Mouse (Mus musculus) MEL (cell line): Measurements from ENCODE around the gene Gast. TPM values are rescaled to one million over a fixed set of nuclear protein-coding genes. Genes with fewer than 3 reads are reported as not detected.

Experiments
- DNase-seq: peaks from one replicate; pipeline ENCODE4 v3.0.0; 2011; ENCODE audit warnings: low read depth, low spot score
- H3K27ac ChIP-seq: 2 replicates; pipeline ENCODE4 v1.5.1; 2012; ENCODE audit warnings: low read depth, mild to moderate bottlenecking, control low read depth, low read length, moderate library complexity; ENCODE audit not compliant: control insufficient read depth
- H3K27me3 ChIP-seq, 2 experiments: fragments of 150-350 bp in 1 of 2; sonication (generic) in 1 of 2; 2 replicates each; pipeline ENCODE4 v1.6.1; 2012; ENCODE audit warnings: low read length in 2 of 2, mild to moderate bottlenecking in 2 of 2, improper control_type of control experiment in 1 of 2, moderate library complexity in 1 of 2; ENCODE audit not compliant: insufficient read depth in 2 of 2, control insufficient read depth in 1 of 2
- H3K36me3 ChIP-seq, 2 experiments: 2 replicates each; pipeline ENCODE4 v1.6.1; 2012 to 2014; ENCODE audit warnings: low read length in 2 of 2, improper control_type of control experiment in 1 of 2, inconsistent platforms in 1 of 2, mild to moderate bottlenecking in 1 of 2; ENCODE audit not compliant: insufficient read depth in 2 of 2, control insufficient read depth in 1 of 2
- H3K4me1 ChIP-seq, 2 experiments: fragments of 150-350 bp in 1 of 2; sonication (generic) in 1 of 2; 2 replicates each; pipeline ENCODE4 v1.6.1; 2012; ENCODE audit warnings: low read length in 2 of 2, improper control_type of control experiment in 1 of 2, mild to moderate bottlenecking in 1 of 2; ENCODE audit not compliant: insufficient read depth in 2 of 2, control insufficient read depth in 1 of 2
- H3K4me3 ChIP-seq, 2 experiments: fragments of 150-350 bp in 1 of 2; sonication (generic) in 1 of 2; 2 replicates each; pipeline ENCODE4 v1.5.1; 2012; ENCODE audit warnings: low read depth in 2 of 2, low read length in 2 of 2, mild to moderate bottlenecking in 2 of 2, moderate library complexity in 2 of 2, control low read depth in 1 of 2, improper control_type of control experiment in 1 of 2; ENCODE audit not compliant: control insufficient read depth in 1 of 2, insufficient read depth in 1 of 2
- H3K79me2 ChIP-seq: 2 replicates; pipeline ENCODE4 v1.6.1; 2012; ENCODE audit warnings: mild to moderate bottlenecking, low read length, moderate library complexity; ENCODE audit not compliant: control insufficient read depth, poor library complexity, insufficient read depth
- H3K9ac ChIP-seq: 2 replicates; pipeline ENCODE4 v1.6.1; 2012; ENCODE audit warnings: low read depth, mild to moderate bottlenecking, control low read depth, low read length, moderate library complexity; ENCODE audit not compliant: control insufficient read depth, poor library complexity, severe bottlenecking
- H3K9me3 ChIP-seq: fragments of 150-350 bp; sonication (generic); replicated peaks from 2 replicates; pipeline ENCODE4 v1.6.1; 2012; ENCODE audit warnings: mild to moderate bottlenecking, low read length, improper control_type of control experiment, moderate library complexity; ENCODE audit not compliant: insufficient read depth
- CHD1 ChIP-seq: IDR thresholded peaks from 2 replicates; pipeline ENCODE4 v1.6.1; 2012; ENCODE audit warnings: low read depth, mild to moderate bottlenecking, inconsistent platforms, low read length, improper control_type of control experiment
- CHD2 ChIP-seq: IDR thresholded peaks from 2 replicates; pipeline ENCODE4 v1.6.1; 2011; ENCODE audit warnings: low read length, improper control_type of control experiment
- CTCF ChIP-seq, 3 experiments: IDR thresholded peaks in 2 of 3; conservative IDR thresholded peaks in 1 of 3; 2 replicates each; pipeline ENCODE4 v1.5.1; 2011 to 2012; ENCODE audit warnings: low read length in 3 of 3, low read depth in 2 of 3, mild to moderate bottlenecking in 2 of 3, improper control_type of control experiment in 1 of 3, inconsistent platforms in 1 of 3, mixed read lengths in 1 of 3, moderate library complexity in 1 of 3; ENCODE audit not compliant: control insufficient read depth in 1 of 3, insufficient read depth in 1 of 3, poor library complexity in 1 of 3, severe bottlenecking in 1 of 3
- ELF1 ChIP-seq: IDR thresholded peaks from 2 replicates; pipeline ENCODE4 v1.6.1; 2014; ENCODE audit warnings: low read depth, mild to moderate bottlenecking, inconsistent platforms, low read length, improper control_type of control experiment, moderate library complexity
- EP300 ChIP-seq, 2 experiments: IDR thresholded peaks; 2 replicates each; pipeline ENCODE4 v1.6.1; 2011; ENCODE audit warnings: improper control_type of control experiment in 2 of 2, low read length in 2 of 2, low read depth in 1 of 2, mild to moderate bottlenecking in 1 of 2
- ETS1 ChIP-seq: IDR thresholded peaks from 2 replicates; pipeline ENCODE4 v1.6.1; 2012; ENCODE audit warnings: low read depth, mild to moderate bottlenecking, inconsistent platforms, low read length, improper control_type of control experiment, moderate library complexity
- GABPA ChIP-seq: IDR thresholded peaks from 2 replicates; pipeline ENCODE4 v1.6.1; 2012; ENCODE audit warnings: low read depth, mild to moderate bottlenecking, inconsistent platforms, low read length, improper control_type of control experiment, moderate library complexity
- GATA1 ChIP-seq: IDR thresholded peaks from 2 replicates; pipeline ENCODE4 v1.6.1; 2011; ENCODE audit warnings: low read depth, low read length, improper control_type of control experiment
- HCFC1 ChIP-seq: IDR thresholded peaks from 2 replicates; pipeline ENCODE4 v1.6.1; 2012; ENCODE audit warnings: low read depth, mild to moderate bottlenecking, inconsistent platforms, low read length, improper control_type of control experiment, moderate library complexity
- MAX ChIP-seq: IDR thresholded peaks from 2 replicates; pipeline ENCODE4 v1.6.1; 2011; ENCODE audit warnings: low read length, improper control_type of control experiment
- MXI1 ChIP-seq: IDR thresholded peaks from 2 replicates; pipeline ENCODE4 v1.6.1; 2011; ENCODE audit warnings: mild to moderate bottlenecking, low read depth, low read length, improper control_type of control experiment
- NELFE ChIP-seq: IDR thresholded peaks from 2 replicates; pipeline ENCODE4 v1.6.1; 2011; ENCODE audit warnings: low read depth, low read length, improper control_type of control experiment
- NRF1 ChIP-seq: IDR thresholded peaks from 2 replicates; pipeline ENCODE4 v1.6.1; 2014; ENCODE audit warnings: low read depth, mild to moderate bottlenecking, inconsistent platforms, low read length, improper control_type of control experiment, moderate library complexity; ENCODE audit not compliant: poor library complexity, insufficient read depth, severe bottlenecking
- POLR2AphosphoS2 ChIP-seq: IDR thresholded peaks from 2 replicates; pipeline ENCODE4 v1.6.1; 2011; ENCODE audit warnings: low read length, improper control_type of control experiment
- POLR2AphosphoS5 ChIP-seq: IDR thresholded peaks from 2 replicates; pipeline ENCODE4 v1.6.1; 2012; ENCODE audit warnings: low read depth, borderline replicate concordance, mild to moderate bottlenecking, inconsistent platforms, low read length, moderate library complexity, mixed read lengths
- RAD21 ChIP-seq: IDR thresholded peaks from 2 replicates; pipeline ENCODE4 v1.6.1; 2011; ENCODE audit warnings: mild to moderate bottlenecking, low read depth, low read length, improper control_type of control experiment
- RCOR1 ChIP-seq: IDR thresholded peaks from 2 replicates; pipeline ENCODE4 v1.6.1; 2012; ENCODE audit warnings: low read depth, mild to moderate bottlenecking, inconsistent platforms, low read length, improper control_type of control experiment
- SIN3A ChIP-seq: IDR thresholded peaks from 2 replicates; pipeline ENCODE4 v1.6.1; 2012; ENCODE audit warnings: low read length, improper control_type of control experiment, inconsistent platforms
- SMC3 ChIP-seq: IDR thresholded peaks from 2 replicates; pipeline ENCODE4 v1.6.1; 2011; ENCODE audit warnings: low read depth, low read length, improper control_type of control experiment
- TAL1 ChIP-seq: IDR thresholded peaks from 2 replicates; pipeline ENCODE4 v1.6.1; 2012; ENCODE audit warnings: mild to moderate bottlenecking, inconsistent platforms, low read length, moderate library complexity, mixed read lengths
- TCF12 ChIP-seq: IDR thresholded peaks from 2 replicates; pipeline ENCODE4 v1.6.1; 2014; ENCODE audit warnings: low read depth, mild to moderate bottlenecking, inconsistent platforms, low read length, improper control_type of control experiment, moderate library complexity
- UBTF ChIP-seq: IDR thresholded peaks from 2 replicates; pipeline ENCODE4 v1.6.1; 2012; ENCODE audit warnings: low read depth, mild to moderate bottlenecking, inconsistent platforms, low read length, improper control_type of control experiment, moderate library complexity, borderline replicate concordance; ENCODE audit not compliant: insufficient read depth
- polyA plus RNA-seq, 2 experiments: library from polyadenylated mRNA; stranded (reverse) in 1 of 2; unstranded in 1 of 2; fragments of >175 nt in 1 of 2; fragments of >200 nt in 1 of 2; gene quantifications; 2 replicates each; pipeline versions ENCODE4 v1.2.1 to v1.2.4; 2012; ENCODE audit warnings: low replicate concordance in 2 of 2, low read depth in 1 of 2; ENCODE audit not compliant: insufficient read length in 2 of 2, insufficient read depth in 1 of 2, missing spikeins in 1 of 2
- total RNA-seq: library from RNA; depleted of rRNA; stranded (reverse); fragments of 300-350 nt; gene quantifications from 2 replicates; pipeline ENCODE4 v1.2.3, GENCODE M21; 2012

The Gast gene
- total and polyA plus RNA-seq, 3 experiments: not detected

- Histone ChIP-seq H3K79me2 (no peaks in the 10 kb centered on the region), H3K9me3 (no peaks in the 10 kb centered on the region), H3K4me3 (no peak overlapping the region), H3K27me3 (peaks cover 10 to 11% of the 10 kb centered on the region in 2 experiments), H3K36me3 (no peaks in the 10 kb centered on the region), H3K9ac (no peak overlapping the region), H3K27ac (no peak overlapping the region), H3K4me1 (no peaks in the 10 kb centered on the region)
- TF ChIP-seq MAX: no peak
- TF ChIP-seq ELF1: no peak
- TF ChIP-seq GABPA: no peak
- no peak for TF ChIP-seq UBTF
- no peak for DNase-seq
Observed at GRCm38 (mm10) chr11:100287024-100287423, 47.2 kb upstream of the Gast start.

- H3K27ac ChIP-seq: no peak overlapping the region
- H3K4me1 ChIP-seq: no peaks in the 10 kb centered on the region
- H3K9me3 ChIP-seq: no peaks in the 10 kb centered on the region
- H3K4me3 ChIP-seq: no peak overlapping the region
- TF ChIP-seq RAD21 (no peak), NELFE (no peak), TCF12 (no peak), TAL1 (no peak), HCFC1 (no peak), MAX (no peak), SIN3A (no peak), CHD1 (no peak), RCOR1 (no peak), CHD2 (no peak), POLR2AphosphoS5 (no peak), ETS1 (no peak), EP300 (IDR thresholded peaks at IDR 0.05; ENCODE audit: low read depth in 1 of 2, low read length in 2 of 2) (no peak), MXI1 (no peak), SMC3 (no peak), NRF1 (no peak), POLR2AphosphoS2 (no peak), GATA1 (no peak), CTCF (IDR thresholded peaks at IDR 0.05 in 2 of 3, conservative IDR thresholded peaks at IDR 0.05 in 1 of 3; ENCODE audit: control insufficient read depth in 1 of 3, insufficient read depth in 1 of 3, low read depth in 2 of 3, low read length in 3 of 3, poor library complexity in 1 of 3, severe bottlenecking in 1 of 3) (no peak)
- H3K36me3 ChIP-seq: no peaks in the 10 kb centered on the region
- no peak for DNase-seq
- H3K9ac ChIP-seq: no peak overlapping the region
- peaks cover 14% of the 10 kb centered on the region in 2 experiments for H3K27me3 ChIP-seq
- no peaks in the 10 kb centered on the region for H3K79me2 ChIP-seq
Observed at GRCm38 (mm10) chr11:100288942-100289341, 45.3 kb upstream of the Gast start.
